Mouse (Mus musculus) left cerebral cortex, postnatal 4 days (tissue): Measurements from ENCODE around the gene Vash2. TPM values are rescaled to one million over a fixed set of nuclear protein-coding genes. Genes with fewer than 3 reads are reported as not detected.
"Not testable (repeated sequence)": the region's sequence is repeated elsewhere in the genome, so short reads cannot be mapped to it uniquely, and the experiment has no call there.

Experiments
- DNase-seq: peaks from one replicate; pipeline ENCODE4 v3.0.0-alpha.2; 2022
- intact Hi-C: fragments of 180-260 bp; cut with DNase I; formaldehyde crosslinking; loops from one replicate; pipeline ENCODE4 v1.15.1; 2025
- total RNA-seq, 2 experiments: library from RNA; stranded (reverse); gene quantifications; 2 replicates each; pipeline ENCODE4 v1.2.3; 2021

Vash2 gene
- 10 to 100 TPM; 63.8 to 72.2 TPM for total RNA-seq

DNA sequence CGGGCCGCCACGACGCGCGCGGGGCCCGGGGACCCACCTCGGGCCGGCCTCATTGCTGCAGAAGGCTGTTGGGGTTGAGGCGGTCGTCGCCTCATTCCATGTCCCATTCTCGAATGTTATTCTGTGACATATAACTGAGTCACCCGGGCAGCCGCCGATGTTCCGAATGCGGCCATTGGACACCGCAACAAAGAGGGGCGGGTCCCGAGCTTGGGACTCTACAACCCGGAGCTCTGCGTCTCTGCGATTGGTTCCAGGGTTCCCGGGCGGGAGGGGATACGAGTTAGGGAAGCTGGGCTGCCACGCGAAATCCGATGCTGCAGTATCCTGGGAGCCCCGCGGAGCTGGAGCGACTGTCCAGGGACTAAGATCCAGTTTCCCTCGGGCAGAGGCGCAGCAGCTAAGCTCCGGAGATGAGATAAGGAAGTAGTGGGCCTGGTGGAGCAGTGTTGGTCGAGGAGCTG lies at the start of gene Vash2:
Vash2 (minus strand) TSS at position 197 of the 464 bp plus-strand sequence.
- intact Hi-C loops, result no loop called here
- peak; percentile 86 for DNase-seq

- intact Hi-C loops, result no loop called here
- DNase-seq, result peak; percentile 99
These were observed 47.1 kb upstream of the Vash2 start, which contains the start of gene Flvcr1 for GRCm38 (mm10) chr1:191026021-191026713. Gene Flvcr1 (minus strand): TSS chr1:191026158.

DNA sequence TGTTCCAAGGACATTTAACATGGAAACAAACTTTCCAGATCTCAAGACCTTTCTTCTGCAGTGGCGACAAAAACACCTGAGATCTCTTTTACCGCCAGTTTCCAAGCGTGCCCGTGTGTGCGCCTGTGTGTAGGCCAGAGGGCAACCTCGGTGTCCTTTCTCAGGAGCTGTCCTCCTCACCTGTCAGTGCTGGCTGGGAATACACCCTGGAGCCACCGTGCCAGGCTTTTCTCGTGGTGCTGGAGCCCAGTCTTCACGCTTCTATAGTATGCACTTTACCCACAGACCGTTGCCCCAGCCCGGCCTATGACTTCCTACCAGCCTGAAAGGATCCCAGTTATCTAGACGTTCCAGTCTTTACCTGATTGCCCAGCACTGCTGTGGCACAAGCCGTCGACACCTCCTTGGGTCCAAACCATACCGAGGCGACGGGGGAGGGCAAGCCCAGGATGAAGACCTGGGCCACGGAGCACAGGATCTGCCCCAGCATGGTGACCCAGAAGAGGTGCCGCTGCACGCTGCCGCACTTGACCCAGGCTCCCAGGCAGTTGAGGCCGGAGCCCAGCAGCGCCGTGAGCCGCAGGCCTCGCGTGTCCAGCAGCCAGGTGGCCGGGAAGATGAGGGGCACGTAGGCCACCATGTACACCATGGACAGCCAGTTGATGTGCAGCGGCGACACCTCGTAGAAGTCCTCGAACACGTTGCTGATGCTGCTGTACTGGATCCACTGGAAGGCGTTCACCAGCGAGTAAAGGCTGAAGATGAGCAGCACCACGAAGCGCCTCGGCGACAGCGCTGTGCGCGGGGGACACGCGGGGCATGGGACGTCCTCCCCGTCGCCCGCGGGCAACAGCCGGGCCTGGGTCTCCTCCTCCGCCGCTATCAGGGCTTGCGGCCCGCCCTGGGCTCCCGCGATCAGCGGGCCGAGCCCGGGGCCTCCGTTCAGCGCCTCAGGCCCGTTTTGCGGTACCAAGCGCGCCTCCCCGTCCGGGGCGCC lies 46.2 kb upstream of the Vash2 start:
- intact Hi-C loops, result no loop called here
- peak; percentile 11 for DNase-seq

GRCm38 (mm10) chr1:191023806-191024205 lies 44.7 kb upstream of the Vash2 start:
- intact Hi-C loops, DNase-seq: not testable (repeated sequence)

- intact Hi-C loops, result no loop called here
- no peak for DNase-seq
These were observed 44.0 kb upstream of the Vash2 start for GRCm38 (mm10) chr1:191023140-191023539.

DNA sequence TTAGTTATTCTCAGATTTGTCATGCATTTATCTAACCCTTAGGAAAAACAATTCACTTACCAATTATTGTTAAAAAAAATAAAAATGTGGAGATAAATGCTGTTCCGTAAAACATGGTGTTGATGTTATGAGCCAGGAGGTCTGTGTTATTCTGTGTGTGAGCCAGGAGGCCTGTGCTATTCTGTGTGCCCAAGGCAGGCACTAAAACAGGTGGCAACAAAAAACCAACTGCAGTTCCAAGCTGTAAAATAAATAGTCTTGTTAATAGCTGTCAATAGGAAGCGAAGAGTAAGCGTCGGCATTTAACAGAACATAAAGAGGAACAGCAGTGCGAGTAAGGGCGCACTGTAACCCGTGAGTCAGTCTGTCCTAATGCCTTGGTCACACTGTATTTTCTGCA lies 41.9 kb upstream of the Vash2 start:
- DNase-seq, result no peak
- intact Hi-C loops, result no loop called here

- intact Hi-C loops, result no loop called here
- DNase-seq, result no peak
These were observed 41.3 kb upstream of the Vash2 start for GRCm38 (mm10) chr1:191020217-191020924.

- intact Hi-C loops, result no loop called here
- no peak for DNase-seq
These were observed 40.7 kb upstream of the Vash2 start for GRCm38 (mm10) chr1:191019803-191020202.

DNA sequence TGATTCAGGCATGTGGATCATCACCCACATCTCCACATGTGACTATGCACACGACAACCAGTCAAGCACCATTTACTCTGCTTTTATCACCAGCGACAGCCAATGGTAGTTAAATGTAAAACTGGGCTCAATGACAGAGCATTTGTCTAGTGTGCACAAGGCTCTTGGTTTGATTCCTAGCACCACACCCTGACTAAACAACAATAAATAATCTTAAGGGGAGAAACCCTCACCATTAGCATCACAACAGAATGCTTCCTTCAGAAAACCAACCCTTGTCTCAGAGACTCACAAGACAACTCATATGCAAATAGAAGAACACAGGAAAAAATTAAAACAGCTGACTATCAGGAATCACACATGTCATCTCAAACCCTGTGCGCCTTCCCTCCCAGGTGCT lies 35.2 kb upstream of the Vash2 start:
- DNase-seq, result no peak
- intact Hi-C loops, result no loop called here

GRCm38 (mm10) chr1:191008707-191009106 lies 29.6 kb upstream of the Vash2 start:
- DNase-seq, result no peak
- intact Hi-C loops, result no loop called here

- DNase-seq, result no peak
- intact Hi-C loops, result no loop called here
These were observed 23.1 kb upstream of the Vash2 start for GRCm38 (mm10) chr1:191002201-191002600.

- DNase-seq, result peak; percentile 66
- intact Hi-C loops, result no loop called here
These were observed 21.6 kb upstream of the Vash2 start for GRCm38 (mm10) chr1:191000686-191001085.

DNA sequence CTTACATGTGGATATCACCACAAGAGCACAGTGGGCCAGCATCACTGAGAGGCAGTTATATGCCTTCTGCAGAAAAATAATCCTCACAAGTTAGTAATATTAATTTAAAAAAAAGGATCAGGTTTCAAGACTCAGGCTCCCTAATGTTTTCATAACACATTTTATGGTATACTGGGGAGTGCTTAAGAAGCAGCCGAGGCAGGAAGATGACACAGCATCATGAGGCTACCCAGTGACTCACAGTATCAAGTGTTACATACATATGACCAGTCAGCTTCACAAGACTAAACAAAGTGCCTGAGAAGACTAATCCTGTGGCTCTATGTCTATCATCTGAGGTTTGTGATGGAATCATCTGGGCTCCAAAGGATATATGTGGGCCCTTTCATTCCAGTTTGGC lies 18.9 kb upstream of the Vash2 start:
- no peak for DNase-seq
- intact Hi-C loops, result no loop called here

DNA sequence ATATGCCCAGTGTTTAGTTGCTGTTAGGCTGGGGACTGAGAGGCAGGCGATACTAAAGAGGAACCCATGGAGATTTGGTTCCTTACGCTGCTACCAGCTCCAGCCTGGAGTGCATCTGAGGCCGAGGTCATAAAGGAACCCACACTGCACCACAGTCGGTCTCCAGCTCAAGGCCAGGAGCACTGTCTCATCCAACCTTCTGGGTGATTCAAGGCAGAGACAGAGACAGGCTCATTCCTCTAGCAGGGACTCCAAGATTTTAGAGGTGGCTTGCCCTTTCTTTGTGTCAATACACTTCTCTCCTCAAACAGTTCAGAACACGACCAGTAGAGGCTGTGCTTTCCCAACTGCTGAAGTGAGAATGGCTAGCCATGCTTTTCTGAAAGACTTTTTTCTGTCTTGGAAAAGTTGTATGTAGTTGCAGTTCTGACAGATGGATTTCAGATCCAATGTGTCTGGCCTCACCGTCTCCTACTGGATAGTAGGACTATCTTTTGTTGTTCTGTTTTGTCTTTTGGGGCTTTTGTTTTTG lies 17.3 kb upstream of the Vash2 start:
- intact Hi-C loops, result no loop called here
- DNase-seq, result no peak

- intact Hi-C loops, result no loop called here
- peak; percentile 91 for DNase-seq
These were observed 16.5 kb upstream of the Vash2 start for GRCm38 (mm10) chr1:190995548-190995947.

GRCm38 (mm10) chr1:190989437-190990082 lies 10.5 kb upstream of the Vash2 start:
- intact Hi-C loops, result no loop called here
- DNase-seq, result no peak

DNA sequence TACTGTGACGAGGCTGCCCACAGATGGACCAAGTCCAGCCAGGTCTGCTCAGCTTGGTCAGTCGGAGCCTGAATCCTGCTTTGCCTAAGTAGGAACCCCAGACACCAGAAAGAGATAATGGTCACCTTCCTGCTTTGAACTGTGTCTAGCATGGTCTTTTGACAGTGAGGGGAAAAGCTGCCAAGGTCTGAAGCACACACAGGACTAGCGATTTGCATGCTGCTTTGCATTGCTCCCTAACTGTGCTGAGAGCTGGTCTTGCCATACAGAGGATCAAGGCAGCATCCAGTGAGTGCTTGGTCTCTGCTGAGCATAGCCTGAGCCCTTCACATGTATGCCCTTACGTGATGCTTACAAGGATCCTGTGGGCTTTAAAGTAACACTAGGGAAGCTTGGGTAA lies 2.3 kb upstream of the Vash2 start:
- intact Hi-C loops, result no loop called here
- no peak for DNase-seq

DNA sequence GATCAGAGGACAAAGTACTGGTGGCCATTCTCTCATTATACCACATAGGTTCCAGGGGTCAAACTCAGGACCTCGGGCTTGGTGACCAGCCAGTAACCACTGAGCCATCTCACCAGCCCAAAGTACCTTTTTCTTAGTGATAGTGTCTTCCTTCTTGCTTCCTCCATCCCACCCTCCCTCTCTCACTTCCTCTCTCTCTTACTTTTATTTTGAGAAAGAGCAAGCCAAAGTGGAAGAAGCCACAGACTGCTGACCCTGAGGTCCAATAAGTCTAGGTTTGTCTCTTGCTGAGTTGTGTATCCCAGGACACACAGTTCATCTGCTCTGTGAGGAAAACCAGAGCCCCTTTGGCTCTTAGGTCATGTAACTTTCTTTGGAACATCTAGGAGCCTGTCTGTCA lies 1.4 kb upstream of the Vash2 start:
- intact Hi-C loops, result no loop called here

DNA sequence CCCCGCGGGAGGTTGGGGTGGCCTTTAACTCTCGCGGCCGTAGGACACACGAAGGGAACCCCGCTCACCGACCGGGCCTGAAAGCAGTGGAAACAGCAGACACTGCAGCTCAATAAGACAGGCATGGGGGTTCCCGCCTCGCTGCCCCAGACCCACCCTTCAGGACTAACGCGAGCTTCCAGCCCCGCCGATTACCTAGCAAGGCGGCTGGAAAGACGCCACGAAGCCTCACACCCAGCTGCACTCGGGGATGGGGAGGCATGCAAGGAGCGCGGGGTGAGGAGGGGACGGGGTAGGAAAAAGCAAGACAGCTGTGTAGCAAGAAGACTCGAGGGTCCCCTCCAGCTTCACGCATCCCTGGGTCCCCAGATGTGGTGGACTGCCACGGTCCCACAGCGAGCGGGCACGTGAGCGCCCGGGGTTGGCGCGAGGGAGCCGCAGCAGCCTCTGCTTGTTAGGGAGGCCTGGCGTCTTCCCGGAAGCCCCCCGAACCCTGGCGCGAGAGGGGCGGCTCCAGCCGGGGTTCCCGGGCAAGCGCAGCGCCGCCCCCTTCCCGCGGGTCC lies 504 bp downstream of the Vash2 start:
- intact Hi-C loops, result no loop called here
- DNase-seq, result peak; percentile 48

More for the DNA sequence above, 1.4 kb upstream of the Vash2 start:
- no peak for DNase-seq

DNA sequence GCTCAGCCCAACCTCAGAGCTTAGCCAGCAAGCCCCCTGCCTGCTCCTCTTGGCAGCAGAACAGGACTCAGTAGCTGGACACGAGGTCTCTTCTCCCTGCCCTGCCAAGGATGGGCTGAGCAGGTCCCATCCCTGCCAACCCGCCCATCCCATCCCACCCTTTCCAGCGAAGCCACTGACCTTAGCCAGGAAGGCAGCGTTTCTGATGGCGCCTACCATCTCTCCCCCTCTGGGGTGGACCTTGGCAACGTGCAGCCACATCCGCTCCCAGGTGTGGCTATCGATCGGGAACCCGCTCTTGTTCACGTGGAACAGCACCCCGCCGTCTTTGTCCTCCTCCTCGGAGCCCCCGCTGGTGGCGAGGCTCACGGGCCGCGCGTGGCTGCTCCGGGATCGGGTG lies 1.1 kb downstream of the Vash2 start:
- intact Hi-C loops, result no loop called here
- peak; percentile 87 for DNase-seq
